Mouse (Mus musculus): Measurements from ENCODE around the gene Psmd11. TPM values are rescaled to one million over a fixed set of nuclear protein-coding genes. Genes with fewer than 3 reads are reported as not detected.
A peak's percentile ranks its signal among the peaks of the same experiment; 100 is the strongest.
"Not testable (repeated sequence)": the region's sequence is repeated elsewhere in the genome, so short reads cannot be mapped to it uniquely, and the experiment has no call there.

The Psmd11 gene
- polyA plus RNA-seq, 1 experiment from 2014 or later: 348 TPM

- DNase-seq (ENCODE audit: low spot score) (no peak), ATAC-seq (replicated peaks; ENCODE audit: insufficient number of reproducible peaks, low FRiP score, low TSS enrichment, low read depth) (no peak)
- 75% methylated on average over 2 of the region's 2 CpGs for WGBS
- Histone ChIP-seq H3K27ac (replicated peaks; ENCODE audit: low read depth, low read length) (no peak overlapping the region), H3K4me3 (ENCODE audit: low read depth, low read length) (no peak overlapping the region), H3K4me2 (ENCODE audit: low read depth, low read length) (no peak overlapping the region), H3K36me3 (replicated peaks; ENCODE audit: control insufficient read depth, insufficient read depth, low read depth, low read length) (no peaks in the 10 kb centered on the region), H3K4me1 (ENCODE audit: control insufficient read depth, insufficient read depth, low read length) (no peaks in the 10 kb centered on the region), H3K9ac (replicated peaks; ENCODE audit: low read length) (no peak overlapping the region), H3K9me3 (replicated peaks; ENCODE audit: control insufficient read depth, low read length) (no peaks in the 10 kb centered on the region), H3K27me3 (ENCODE audit: control insufficient read depth, insufficient read depth, low read length) (no peaks in the 10 kb centered on the region)
Observed at GRCm38 (mm10) chr11:80420202-80420984, 8.0 kb upstream of the Psmd11 start.

- no peaks in the 10 kb centered on the region for H3K27me3 ChIP-seq (ENCODE audit: control insufficient read depth, insufficient read depth, low read length)
- no peak overlapping the region for H3K4me2 ChIP-seq (ENCODE audit: low read depth, low read length)
- H3K4me3 ChIP-seq (ENCODE audit: low read depth, low read length): no peak overlapping the region
- H3K4me1 ChIP-seq (ENCODE audit: control insufficient read depth, insufficient read depth, low read length): no peaks in the 10 kb centered on the region
- DNase-seq (ENCODE audit: low spot score) (no peak), ATAC-seq (replicated peaks; ENCODE audit: insufficient number of reproducible peaks, low FRiP score, low TSS enrichment, low read depth) (no peak)
- no peaks in the 10 kb centered on the region for H3K36me3 ChIP-seq (replicated peaks; ENCODE audit: control insufficient read depth, insufficient read depth, low read depth, low read length)
- no peaks in the 10 kb centered on the region for H3K9me3 ChIP-seq (replicated peaks; ENCODE audit: control insufficient read depth, low read length)
- 86% methylated on average over 7 of the region's 7 CpGs for WGBS
- no peak overlapping the region for H3K9ac ChIP-seq (replicated peaks; ENCODE audit: low read length)
- H3K27ac ChIP-seq (replicated peaks; ENCODE audit: low read depth, low read length): no peak overlapping the region
Observed at GRCm38 (mm10) chr11:80421421-80422047, 6.9 kb upstream of the Psmd11 start.

GRCm38 (mm10) chr11:80424691-80425090 lies 3.7 kb upstream of the Psmd11 start:
- Histone ChIP-seq H3K27me3 (ENCODE audit: control insufficient read depth, insufficient read depth, low read length) (no peaks in the 10 kb centered on the region), H3K4me1 (ENCODE audit: control insufficient read depth, insufficient read depth, low read length) (no peaks in the 10 kb centered on the region), H3K9ac (replicated peaks; ENCODE audit: low read length) (no peak overlapping the region), H3K36me3 (replicated peaks; ENCODE audit: control insufficient read depth, insufficient read depth, low read depth, low read length) (no peaks in the 10 kb centered on the region), H3K27ac (replicated peaks; ENCODE audit: low read depth, low read length) (no peak overlapping the region), H3K4me2 (ENCODE audit: low read depth, low read length) (no peak overlapping the region), H3K4me3 (ENCODE audit: low read depth, low read length) (no peak overlapping the region), H3K9me3 (replicated peaks; ENCODE audit: control insufficient read depth, low read length) (no peaks in the 10 kb centered on the region)
- ATAC-seq (replicated peaks; ENCODE audit: insufficient number of reproducible peaks, low FRiP score, low TSS enrichment, low read depth) (no peak), DNase-seq (ENCODE audit: low spot score) (no peak)
- 83% methylated on average over 2 of the region's 2 CpGs for whole genome bisulfite sequencing

- no peak for ATAC-seq (replicated peaks; ENCODE audit: insufficient number of reproducible peaks, low FRiP score, low TSS enrichment, low read depth)
- no peak overlapping the region for H3K4me2 ChIP-seq (ENCODE audit: low read depth, low read length)
- DNase-seq (ENCODE audit: low spot score): no peak
- H3K9ac ChIP-seq (replicated peaks; ENCODE audit: low read length): no peak overlapping the region
- no peaks in the 10 kb centered on the region for H3K36me3 ChIP-seq (replicated peaks; ENCODE audit: control insufficient read depth, insufficient read depth, low read depth, low read length)
- H3K27ac ChIP-seq (replicated peaks; ENCODE audit: low read depth, low read length): no peak overlapping the region
- H3K9me3 ChIP-seq (replicated peaks; ENCODE audit: control insufficient read depth, low read length): no peaks in the 10 kb centered on the region
- no peak overlapping the region for H3K4me3 ChIP-seq (ENCODE audit: low read depth, low read length)
- no peaks in the 10 kb centered on the region for H3K27me3 ChIP-seq (ENCODE audit: control insufficient read depth, insufficient read depth, low read length)
- H3K4me1 ChIP-seq (ENCODE audit: control insufficient read depth, insufficient read depth, low read length): no peaks in the 10 kb centered on the region
- WGBS: 61% methylated on average over 5 of the region's 5 CpGs
Observed at GRCm38 (mm10) chr11:80425247-80425778, 3.1 kb upstream of the Psmd11 start.

GRCm38 (mm10) chr11:80426029-80426813 lies 2.2 kb upstream of the Psmd11 start:
- 76% methylated on average over 16 of the region's 16 CpGs for WGBS
- not testable (repeated sequence) for H3K4me3 ChIP-seq (ENCODE audit: low read depth, low read length); ATAC-seq (replicated peaks; ENCODE audit: insufficient number of reproducible peaks, low FRiP score, low TSS enrichment, low read depth)

GRCm38 (mm10) chr11:80429009-80429475 lies 627 bp downstream of the Psmd11 start:
- Histone ChIP-seq H3K27me3 (ENCODE audit: control insufficient read depth, insufficient read depth, low read length) (no peaks in the 10 kb centered on the region), H3K27ac (replicated peaks; ENCODE audit: low read depth, low read length) (peak overlapping the region; percentile 60), H3K9ac (replicated peaks; ENCODE audit: low read length) (peak overlapping the region; percentile 90), H3K4me2 (ENCODE audit: low read depth, low read length) (peak overlapping the region; percentile 81), H3K4me3 (ENCODE audit: low read depth, low read length) (peak overlapping the region; percentile 100), H3K4me1 (ENCODE audit: control insufficient read depth, insufficient read depth, low read length) (no peaks in the 10 kb centered on the region), H3K36me3 (replicated peaks; ENCODE audit: control insufficient read depth, insufficient read depth, low read depth, low read length) (peaks cover 8% of the 10 kb centered on the region), H3K9me3 (replicated peaks; ENCODE audit: control insufficient read depth, low read length) (no peaks in the 10 kb centered on the region)
- DNase-seq (ENCODE audit: low spot score): no peak
- peak; percentile 14; the same call in 1 of the 2 replicates for ATAC-seq (replicated peaks; ENCODE audit: insufficient number of reproducible peaks, low FRiP score, low TSS enrichment, low read depth)
- WGBS: under 1% methylated on average over 37 of the region's 37 CpGs

More at GRCm38 (mm10) chr11:80426029-80426813, 2.2 kb upstream of the Psmd11 start:
- not testable (repeated sequence) for H3K4me1 ChIP-seq (ENCODE audit: control insufficient read depth, insufficient read depth, low read length); H3K27me3 ChIP-seq (ENCODE audit: control insufficient read depth, insufficient read depth, low read length); DNase-seq (ENCODE audit: low spot score); H3K27ac ChIP-seq (replicated peaks; ENCODE audit: low read depth, low read length); H3K9ac ChIP-seq (replicated peaks; ENCODE audit: low read length); H3K9me3 ChIP-seq (replicated peaks; ENCODE audit: control insufficient read depth, low read length); H3K36me3 ChIP-seq (replicated peaks; ENCODE audit: control insufficient read depth, insufficient read depth, low read depth, low read length); H3K4me2 ChIP-seq (ENCODE audit: low read depth, low read length)

- no peak overlapping the region for H3K27ac ChIP-seq (replicated peaks; ENCODE audit: low read depth, low read length)
- no peaks in the 10 kb centered on the region for H3K9me3 ChIP-seq (replicated peaks; ENCODE audit: control insufficient read depth, low read length)
- H3K4me3 ChIP-seq (ENCODE audit: low read depth, low read length): peak overlapping the region; percentile 100
- H3K27me3 ChIP-seq (ENCODE audit: control insufficient read depth, insufficient read depth, low read length): no peaks in the 10 kb centered on the region
- no peak for ATAC-seq (replicated peaks; ENCODE audit: insufficient number of reproducible peaks, low FRiP score, low TSS enrichment, low read depth)
- DNase-seq (ENCODE audit: low spot score): no peak
- H3K36me3 ChIP-seq (replicated peaks; ENCODE audit: control insufficient read depth, insufficient read depth, low read depth, low read length): peaks cover 10% of the 10 kb centered on the region
- peak overlapping the region; percentile 81 for H3K4me2 ChIP-seq (ENCODE audit: low read depth, low read length)
- WGBS: 63% methylated on average over 14 of the region's 14 CpGs
- no peaks in the 10 kb centered on the region for H3K4me1 ChIP-seq (ENCODE audit: control insufficient read depth, insufficient read depth, low read length)
- peak overlapping the region; percentile 90 for H3K9ac ChIP-seq (replicated peaks; ENCODE audit: low read length)
Observed at GRCm38 (mm10) chr11:80429500-80430166, 1.2 kb downstream of the Psmd11 start.
